ENCODE assay signal across 8 mouse cellular contexts in genomic region chr10:99913001-99913845, GRCm38 (mm10).
DNase-seq lines count a peak whose midpoint lies in the region; ATAC-seq and TF ChIP-seq lines count a peak whose summit lies in the region.

No protein-coding gene starts in this region.

- H3K4me2 ChIP-seq in kidney, embryonic 14.5 days (replicated peaks; ENCODE audit: low read depth, low read length) = peak overlapping the region; percentile 52

- H3K27me3 ChIP-seq in liver, adult 2 months (ENCODE audit: control insufficient read depth, insufficient read depth, low read length) = no peaks in the 10 kb centered on the region
- no peaks in the 10 kb centered on the region for H3K27me3 ChIP-seq in kidney, embryonic 14.5 days (ENCODE audit: control insufficient read depth, insufficient read depth, low read length)

- peak overlapping the region; percentile 71 for H3K4me3 ChIP-seq in liver, adult 2 months (ENCODE audit: insufficient read depth, low read depth, low read length)
- H3K4me3 ChIP-seq in kidney, embryonic 14.5 days (ENCODE audit: low read length) = peak overlapping the region; percentile 29

- 9% methylated on average over 20 of the region's 20 CpGs for WGBS in liver, adult 2 months
- WGBS in kidney, embryonic 14.5 days = 13% methylated on average over 20 of the region's 20 CpGs

- H3K9ac ChIP-seq in liver, adult 2 months (ENCODE audit: low read depth, low read length) = peak overlapping the region; percentile 67; the same call in 1 of the 2 replicates
- peak overlapping the region; percentile 40; the same call in 1 of the 2 replicates for H3K9ac ChIP-seq in kidney, embryonic 14.5 days (ENCODE audit: low read depth, low read length)

- no peak for TF ChIP-seq CTCF in liver, adult 2 months (IDR thresholded peaks at IDR 0.05; ENCODE audit: low read depth, low read length)

- no peaks in the 10 kb centered on the region; the same call in 1 of the 2 replicates for H3K9me3 ChIP-seq in kidney, embryonic 14.5 days (ENCODE audit: control insufficient read depth, low read length)

- no peaks in the 10 kb centered on the region for H3K79me2 ChIP-seq in liver, adult 2 months (ENCODE audit: control insufficient read depth, insufficient read depth, low read length)

- 0 out of 2 replicates have a peak overlapping the region, but pooled peaks have one; percentile 32 for H3K27ac ChIP-seq in liver, adult 2 months (replicated peaks; ENCODE audit: insufficient read depth, low read depth, low read length)
- H3K27ac ChIP-seq in kidney, embryonic 14.5 days (ENCODE audit: low read depth, low read length) = peak overlapping the region; percentile 15; the same call in 1 of the 2 replicates

- no peaks in the 10 kb centered on the region for H3K36me3 ChIP-seq in liver, adult 2 months (ENCODE audit: control insufficient read depth, insufficient read depth, low read length)
- no peaks in the 10 kb centered on the region for H3K36me3 ChIP-seq in kidney, embryonic 14.5 days (ENCODE audit: control insufficient read depth, insufficient read depth, low read length)

- peaks cover 7% of the 10 kb centered on the region; the same call in 1 of the 2 replicates for H3K4me1 ChIP-seq in liver, adult 2 months (ENCODE audit: control insufficient read depth, insufficient read depth, low read length)
- 0 out of 2 replicates have a peak, but pooled peaks cover 4% of the 10 kb centered on the region for H3K4me1 ChIP-seq in kidney, embryonic 14.5 days (ENCODE audit: control insufficient read depth, insufficient read depth, low read length)

- TF ChIP-seq POLR2A in liver, adult 2 months (IDR thresholded peaks at IDR 0.05; ENCODE audit: extremely low read depth, insufficient read depth, low read length) = no peak

- ATAC-seq in kidney, embryonic 14.5 days (ENCODE audit: low FRiP score, low TSS enrichment) = peak; percentile 55; the same call in 1 of the 2 replicates
- ATAC-seq in megakaryocyte progenitor cell, adult 5-6 weeks (replicated peaks; ENCODE audit: poor library complexity) = peak; percentile 63

- DNase-seq in liver, adult 2 months (ENCODE audit: extremely low read depth, low read depth, low spot score) = peak; percentile 24
- DNase-seq in liver = no peak
- peak; percentile 10 for DNase-seq in embryo, embryonic 9.5 days (ENCODE audit: extremely low spot score)
- no peak for DNase-seq in thymus, postnatal 25 days
- no peak for DNase-seq in frontal cortex, postnatal 14 days (ENCODE audit: low spot score in 2 of 2)
- DNase-seq in cerebellum, adult 8-10 months = no peak

Comparison
In these comparisons a context has a peak if more than half of its experiments do, and no peak if none do; other contexts are left out.
1. DNase-seq: peak in liver, adult 2 months (single experiment) and embryo, embryonic 9.5 days (single experiment); none in liver (single experiment), thymus, postnatal 25 days (single experiment), frontal cortex, postnatal 14 days (0 of 2) and cerebellum, adult 8-10 months (single experiment).